Mouse (Mus musculus) G1E (cell line): ENCODE measurements around the gene Madd. TPM values are rescaled to one million over a fixed set of nuclear protein-coding genes. Genes with fewer than 3 reads are reported as not detected.

Experiments
- ATAC-seq: 2 replicates; pipeline ENCODE4 v1.8.0; 2016; ENCODE audit warnings: mild to moderate bottlenecking; ENCODE audit not compliant: insufficient number of reproducible peaks, poor library complexity, low FRiP score, severe bottlenecking; ENCODE audit errors: extremely low read depth
- DNase-seq: peaks from one replicate; pipeline ENCODE4 v3.0.0; 2012; ENCODE audit warnings: low spot score
- H3K27me3 ChIP-seq: 2 replicates; pipeline ENCODE4 v1.6.1; 2012; ENCODE audit warnings: mild to moderate bottlenecking, low read length, inconsistent platforms; ENCODE audit not compliant: insufficient read depth
- H3K36me3 ChIP-seq: replicated peaks from 2 replicates; pipeline ENCODE3; 2012; ENCODE audit warnings: mild to moderate bottlenecking, inconsistent platforms
- H3K4me1 ChIP-seq: 2 replicates; pipeline ENCODE4 v1.6.1; 2012; ENCODE audit warnings: low read depth, low read length, inconsistent platforms, mixed read lengths; ENCODE audit not compliant: insufficient read depth
- H3K4me3 ChIP-seq: 2 replicates; pipeline ENCODE4 v1.5.1; 2012; ENCODE audit warnings: low read depth, mild to moderate bottlenecking, inconsistent platforms, low read length, moderate library complexity, mixed read lengths
- H3K9me3 ChIP-seq: replicated peaks from 2 replicates; pipeline ENCODE4 v1.6.1; 2012; ENCODE audit warnings: inconsistent platforms
- CTCF ChIP-seq: IDR thresholded peaks from 2 replicates; pipeline ENCODE4 v1.5.1; 2012; ENCODE audit warnings: low read depth, low read length, inconsistent platforms, mixed read lengths
- GATA1 ChIP-seq: IDR thresholded peaks from 2 replicates; pipeline ENCODE4 v1.6.1; 2012; ENCODE audit warnings: borderline replicate concordance, low read length, inconsistent platforms, mixed read lengths
- GATA2 ChIP-seq: IDR thresholded peaks from 2 replicates; pipeline ENCODE4 v1.6.1; 2012; ENCODE audit warnings: low read depth, low read length, inconsistent platforms, borderline replicate concordance
- POLR2AphosphoS5 ChIP-seq: IDR thresholded peaks from 2 replicates; pipeline ENCODE4 v1.6.1; 2012; ENCODE audit warnings: low read depth, low read length, inconsistent platforms; ENCODE audit not compliant: insufficient replicate concordance
- TAL1 ChIP-seq: conservative IDR thresholded peaks from 2 replicates; pipeline ENCODE4 v1.6.1; 2012; ENCODE audit warnings: low read depth, low read length, inconsistent platforms, mixed read lengths
- polyA plus RNA-seq: library from polyadenylated mRNA; stranded (reverse); fragments of >175 nt; gene quantifications from 2 replicates; pipeline ENCODE4 v1.2.3, GENCODE M21; 2012
- total RNA-seq, 2 experiments: library from RNA; stranded (forward) in 1 of 2; stranded (reverse) in 1 of 2; fragments of 200-1000 nt in 1 of 2; fragments of >200 nt in 1 of 2; fragmentation: Nextera tagmentation in 1 of 2; gene quantifications; 2 replicates each; pipeline ENCODE4 v1.2.3; 2014 to 2017

Madd gene
- total and polyA plus RNA-seq, 3 experiments, result 10.4 to 26.7 (median 18.0) TPM

DNA sequence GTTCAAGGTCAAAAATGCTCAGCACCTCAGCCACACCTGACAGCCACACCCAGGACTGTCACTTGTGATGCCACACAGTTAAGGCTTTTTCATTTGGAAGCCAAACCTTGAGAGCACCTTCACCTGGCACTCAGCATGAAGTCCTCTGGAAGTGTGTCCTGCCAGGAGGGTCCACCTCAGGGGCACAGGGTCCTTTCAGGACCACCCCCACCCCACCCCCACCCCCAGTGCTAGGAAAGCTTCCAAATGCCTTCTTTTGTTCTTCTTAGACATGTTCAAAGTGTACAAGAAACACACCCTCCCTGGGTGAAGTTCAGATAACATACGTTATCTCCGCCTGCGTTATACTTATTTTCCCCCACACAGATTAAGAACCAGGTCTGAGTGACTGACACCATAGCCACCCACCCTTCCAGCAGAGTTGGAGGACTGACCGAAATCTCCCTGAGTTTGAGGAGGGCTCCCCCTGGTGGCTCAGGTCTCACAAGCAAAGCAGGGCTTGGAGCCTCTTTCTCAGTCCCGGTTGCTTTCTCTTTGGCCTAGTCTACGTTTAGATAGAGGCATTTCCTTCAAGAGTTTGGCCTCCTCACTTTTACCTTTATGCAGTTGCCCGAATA lies 82.4 kb downstream of the Madd start:
- H3K4me3 ChIP-seq, result no peak overlapping the region; the same call in 1 of the 2 replicates
- TF ChIP-seq GATA2 (no peak), CTCF (peak; percentile 91), GATA1 (no peak), TAL1 (no peak), POLR2AphosphoS5 (no peak)
- ATAC-seq (peak; percentile 31), DNase-seq (peak; percentile 61)
- peaks cover 76% of the 10 kb centered on the region for H3K4me1 ChIP-seq
- H3K9me3 ChIP-seq, result no peaks in the 10 kb centered on the region
- H3K27me3 ChIP-seq, result no peaks in the 10 kb centered on the region
- peaks cover 77% of the 10 kb centered on the region for H3K36me3 ChIP-seq

GRCm38 (mm10) chr2:91098156-91098555 lies 85.5 kb downstream of the Madd start:
- no peak for DNase-seq
- no peaks in the 10 kb centered on the region for H3K27me3 ChIP-seq
- peaks cover 52% of the 10 kb centered on the region for H3K36me3 ChIP-seq
- ATAC-seq, result no peak
- TF ChIP-seq GATA1 (no peak), TAL1 (no peak), POLR2AphosphoS5 (no peak), GATA2 (no peak), CTCF (no peak)
- H3K4me3 ChIP-seq, result peak overlapping the region; percentile 79
- no peaks in the 10 kb centered on the region for H3K9me3 ChIP-seq
- peaks cover 76% of the 10 kb centered on the region for H3K4me1 ChIP-seq

DNA sequence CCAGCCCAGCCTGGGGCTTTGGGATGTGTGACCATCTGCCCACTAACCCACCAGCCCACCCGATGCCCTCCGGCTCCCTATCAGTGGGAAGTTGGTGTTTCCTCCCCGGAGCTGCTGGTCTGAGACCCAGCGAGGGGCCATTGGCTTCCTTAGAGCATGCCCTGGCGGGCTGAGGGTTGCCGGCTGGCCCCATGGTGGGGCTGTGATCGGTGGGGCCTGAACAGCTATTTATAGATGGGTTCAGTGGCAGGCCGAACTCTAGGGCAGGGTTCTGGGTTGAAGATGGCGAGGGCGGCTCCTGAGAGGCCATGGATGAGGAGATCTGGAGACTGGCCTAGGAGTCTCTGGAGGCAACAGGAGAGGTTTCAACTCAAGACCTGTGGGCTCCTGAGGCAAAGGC lies 86.6 kb downstream of the Madd start:
- DNase-seq (peak; percentile 44), ATAC-seq (0 out of 2 replicates have a peak, but pooled peaks have one; percentile 5)
- peaks cover 78% of the 10 kb centered on the region for H3K4me1 ChIP-seq

DNA sequence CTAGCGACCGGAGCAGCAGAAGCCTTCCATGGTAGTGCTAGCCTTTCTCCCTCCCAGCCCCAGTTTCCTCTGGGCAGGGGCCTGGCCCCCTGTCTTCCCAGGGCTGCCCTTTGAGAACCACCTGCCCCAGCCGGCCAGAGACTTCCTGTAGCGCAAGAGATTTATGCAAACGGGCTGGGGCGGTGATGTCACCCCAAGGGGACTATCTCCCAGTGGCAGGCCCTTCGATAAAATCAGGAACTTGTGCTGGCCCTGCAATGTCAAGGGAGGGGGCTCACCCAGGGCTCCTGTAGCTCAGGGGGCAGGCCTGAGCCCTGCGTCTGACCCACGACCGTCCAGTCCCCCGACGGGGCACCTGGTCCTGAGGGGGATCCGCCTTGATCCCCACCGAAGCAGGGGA lies 87.1 kb downstream of the Madd start:
- Histone ChIP-seq H3K4me1 (peaks cover 78% of the 10 kb centered on the region), H3K4me3 (peak overlapping the region; percentile 79), H3K36me3 (peaks cover 35% of the 10 kb centered on the region), H3K27me3 (no peaks in the 10 kb centered on the region), H3K9me3 (no peaks in the 10 kb centered on the region)
- DNase-seq (peak; percentile 89), ATAC-seq (peak; percentile 83)
- peak; percentile 70; the same call in 1 of the 2 replicates for TF ChIP-seq TAL1
- no peak for TF ChIP-seq POLR2AphosphoS5

More for the DNA sequence above, 86.6 kb downstream of the Madd start:
- TF ChIP-seq GATA1 (no peak), GATA2 (no peak), POLR2AphosphoS5 (no peak), CTCF (no peak), TAL1 (no peak)
- Histone ChIP-seq H3K27me3 (no peaks in the 10 kb centered on the region), H3K9me3 (no peaks in the 10 kb centered on the region), H3K4me3 (peak overlapping the region; percentile 79), H3K36me3 (peaks cover 40% of the 10 kb centered on the region)

DNA sequence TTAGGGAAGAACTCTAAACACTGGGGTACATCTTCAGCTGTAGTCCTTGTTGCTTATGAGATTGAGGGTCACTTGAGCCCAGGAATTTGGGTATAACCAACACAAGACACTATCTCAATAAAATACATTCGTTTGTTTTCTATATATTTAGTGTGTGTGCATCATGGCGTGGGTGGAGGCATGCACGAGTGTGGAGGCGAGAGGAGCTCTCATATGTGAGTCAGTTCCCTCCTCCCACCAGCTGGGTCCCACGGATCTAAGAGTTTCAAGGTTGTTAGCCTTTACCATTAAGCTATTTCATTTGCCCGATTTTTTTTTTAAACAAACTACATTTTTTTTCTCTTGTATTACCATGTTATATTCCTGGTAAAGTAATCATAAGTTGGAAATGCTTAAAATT lies 92.8 kb downstream of the Madd start:
- Histone ChIP-seq H3K9me3 (no peaks in the 10 kb centered on the region), H3K4me1 (peaks cover 66% of the 10 kb centered on the region), H3K27me3 (peaks cover 7% of the 10 kb centered on the region; the same call in 1 of the 2 replicates), H3K4me3 (no peak overlapping the region), H3K36me3 (no peaks in the 10 kb centered on the region)
- no peak for DNase-seq
- TF ChIP-seq GATA2, result no peak
- no peak for TF ChIP-seq CTCF
- no peak for TF ChIP-seq TAL1
- no peak for TF ChIP-seq POLR2AphosphoS5
- no peak for TF ChIP-seq GATA1
- ATAC-seq, result no peak

- Histone ChIP-seq H3K4me1 (peaks cover 67% of the 10 kb centered on the region), H3K4me3 (no peak overlapping the region), H3K27me3 (peaks cover 7% of the 10 kb centered on the region; the same call in 1 of the 2 replicates), H3K9me3 (no peaks in the 10 kb centered on the region), H3K36me3 (no peaks in the 10 kb centered on the region)
- no peak for TF ChIP-seq GATA1
- TF ChIP-seq GATA2, result no peak
- no peak for TF ChIP-seq CTCF
- TF ChIP-seq TAL1, result no peak
- no peak for TF ChIP-seq POLR2AphosphoS5
- DNase-seq, result no peak
- ATAC-seq, result no peak
Observed at GRCm38 (mm10) chr2:91090208-91090607, 93.4 kb downstream of the Madd start.
